11 mouse cellular contexts compared by ENCODE assay signal in genomic region chr12:76669956-76670530, GRCm38 (mm10). TPM values are rescaled to one million over a fixed set of nuclear protein-coding genes. Genes with fewer than 3 reads are reported as not detected.
DNase-seq lines count a peak whose midpoint lies in the region; ATAC-seq and TF ChIP-seq lines count a peak whose summit lies in the region.
"Had no signal": no experiment of that assay in that cellular context is flagged by ENCODE, and none has a peak within 500 bp of the region (broad histone marks: within the 10 kb centered on the region; RNA-seq: fewer than 3 reads in every experiment).

No protein-coding gene starts in this region.

- H3K4me2 ChIP-seq in liver, embryonic 16.5 days (ENCODE audit: low read depth, low read length), result peak overlapping the region; percentile 65
- H3K4me2 ChIP-seq in midbrain, embryonic 16.5 days (ENCODE audit: low read length), result no peak overlapping the region
- H3K4me2 ChIP-seq: neural tube, embryonic 13.5 days had no signal

- H3K4me3 ChIP-seq in heart, embryonic 10.5 days, result no peak overlapping the region
- no peak overlapping the region for H3K4me3 ChIP-seq in layer of hippocampus, adult 2 months
- H3K4me3 ChIP-seq in liver, embryonic 16.5 days (ENCODE audit: low read depth, low read length), result peak overlapping the region; percentile 36
- no peak overlapping the region for H3K4me3 ChIP-seq in midbrain, embryonic 16.5 days (ENCODE audit: low read depth, low read length)
- H3K4me3 ChIP-seq: neural tube, embryonic 13.5 days had no signal

- WGBS in heart, embryonic 10.5 days, result 20% methylated on average over 5 of the region's 5 CpGs
- 31% methylated on average over 5 of the region's 5 CpGs for WGBS in liver, embryonic 16.5 days (ENCODE audit: insufficient replicate concordance)
- WGBS in midbrain, embryonic 16.5 days, result 41% methylated on average over 5 of the region's 5 CpGs

- H3K9me3 ChIP-seq in heart, embryonic 10.5 days, result no peaks in the 10 kb centered on the region
- H3K9me3 ChIP-seq in liver, embryonic 16.5 days (replicated peaks; ENCODE audit: control insufficient read depth, low read length), result no peaks in the 10 kb centered on the region
- H3K9me3 ChIP-seq in midbrain, embryonic 16.5 days (replicated peaks; ENCODE audit: control insufficient read depth, low read length, poor library complexity, severe bottlenecking), result no peaks in the 10 kb centered on the region
- H3K9me3 ChIP-seq: neural tube, embryonic 13.5 days had no signal

- H3K36me3 ChIP-seq in heart, embryonic 10.5 days, result no peaks in the 10 kb centered on the region
- peaks cover 5% of the 10 kb centered on the region for H3K36me3 ChIP-seq in liver, embryonic 16.5 days (ENCODE audit: control insufficient read depth, insufficient read depth)
- no peaks in the 10 kb centered on the region for H3K36me3 ChIP-seq in midbrain, embryonic 16.5 days (ENCODE audit: control insufficient read depth, insufficient read depth, low read length)
- H3K36me3 ChIP-seq: neural tube, embryonic 13.5 days had no signal

- no peak for TF ChIP-seq CTCF in layer of hippocampus, adult 2 months (conservative IDR thresholded peaks at IDR 0.05)

- peak overlapping the region; percentile 59 for H3K9ac ChIP-seq in liver, embryonic 16.5 days (ENCODE audit: low read depth, low read length)
- no peak overlapping the region for H3K9ac ChIP-seq in midbrain, embryonic 16.5 days (ENCODE audit: low read depth, low read length)
- H3K9ac ChIP-seq: neural tube, embryonic 13.5 days had no signal

- H3K4me1 ChIP-seq in heart, embryonic 10.5 days, result peaks cover 63% of the 10 kb centered on the region
- peaks cover 76% of the 10 kb centered on the region for H3K4me1 ChIP-seq in liver, embryonic 16.5 days (ENCODE audit: control insufficient read depth, low read depth, low read length)
- peaks cover 6% of the 10 kb centered on the region; the same call in 1 of the 2 replicates for H3K4me1 ChIP-seq in midbrain, embryonic 16.5 days (ENCODE audit: control insufficient read depth, insufficient read depth, low read length)

- no peaks in the 10 kb centered on the region for H3K27me3 ChIP-seq in heart, embryonic 10.5 days (ENCODE audit: insufficient read depth, poor library complexity, severe bottlenecking)
- no peaks in the 10 kb centered on the region for H3K27me3 ChIP-seq in liver, embryonic 16.5 days (ENCODE audit: control insufficient read depth, insufficient read depth, low read depth, low read length)
- 0 out of 2 replicates have a peak, but pooled peaks cover 2% of the 10 kb centered on the region for H3K27me3 ChIP-seq in midbrain, embryonic 16.5 days (ENCODE audit: control insufficient read depth, insufficient read depth, low read depth, low read length)
- H3K27me3 ChIP-seq: neural tube, embryonic 13.5 days had no signal

- no peak for ATAC-seq in liver, embryonic 16.5 days (ENCODE audit: low read depth)
- ATAC-seq in midbrain, embryonic 16.5 days, result no peak

- DNase-seq in heart, embryonic 10.5 days (ENCODE audit: low spot score), result no peak
- DNase-seq in heart, postnatal 14 days, result no peak
- DNase-seq in layer of hippocampus, adult 2 months (ENCODE audit: low spot score in 2 of 2), result no peak
- DNase-seq in layer of hippocampus, postnatal 25 days (ENCODE audit: extremely low spot score in 1 of 2, low spot score in 1 of 2), result no peak
- DNase-seq in embryo, embryonic 9.5 days (ENCODE audit: extremely low spot score), result peak; percentile 34
- DNase-seq: adrenal gland, postnatal 36 days; B cell, adult 2 months; lung, adult 2 months had no signal

- peak overlapping the region; percentile 75; the same call in 1 of the 2 replicates for H3K27ac ChIP-seq in heart, embryonic 10.5 days
- peak overlapping the region; percentile 56; the same call in 1 of the 2 replicates for H3K27ac ChIP-seq in layer of hippocampus, adult 2 months
- peak overlapping the region; percentile 99 for H3K27ac ChIP-seq in liver, embryonic 16.5 days (ENCODE audit: low read length)
- no peak overlapping the region for H3K27ac ChIP-seq in midbrain, embryonic 16.5 days (ENCODE audit: low read length)
- H3K27ac ChIP-seq: neural tube, embryonic 13.5 days had no signal

- intact Hi-C loops in heart, postnatal 14 days (cut with DNase I), result loop anchor here (5.0 kb wide), 1 partner anchor 42 kb away; the partner anchor contains the start of gene Sptb

RNA-seq across cellular contexts. Expression of gene Sptb, which starts 40.3 kb away (rescaled TPM):
- 11.5 and 17.4 TPM in 2 replicates for polyA plus RNA-seq in heart, embryonic 10.5 days (2016; fragmentation: Nextera tagmentation; extraction: Ambion mirVana)
- 10 to 100 TPM; 67.8 to 70.3 TPM for total RNA-seq in heart, postnatal 14 days (2021)
- total RNA-seq in layer of hippocampus, adult 2 months (2021), result 100 to 1,000 TPM; 134 TPM
- 100 to 1,000 TPM; 119 to 124 TPM for total RNA-seq in layer of hippocampus, postnatal 25 days (2021)
- polyA plus RNA-seq in liver, embryonic 16.5 days (2015; fragmentation: Nextera tagmentation; extraction: Ambion mirVana), result 66.5 and 77.6 TPM in 2 replicates
- polyA plus RNA-seq in midbrain, embryonic 16.5 days (2015; fragmentation: Nextera tagmentation; extraction: Ambion mirVana), result 4.1 and 5.1 TPM in 2 replicates
